Mouse (Mus musculus) brain, adult 2 months (tissue): ENCODE data around the gene Eif3i.

ENCODE experiments used
- DNase-seq: peaks from one replicate; pipeline ENCODE4 v3.0.0; 2011; ENCODE audit warnings: low read depth, low spot score

The Eif3i gene

DNA sequence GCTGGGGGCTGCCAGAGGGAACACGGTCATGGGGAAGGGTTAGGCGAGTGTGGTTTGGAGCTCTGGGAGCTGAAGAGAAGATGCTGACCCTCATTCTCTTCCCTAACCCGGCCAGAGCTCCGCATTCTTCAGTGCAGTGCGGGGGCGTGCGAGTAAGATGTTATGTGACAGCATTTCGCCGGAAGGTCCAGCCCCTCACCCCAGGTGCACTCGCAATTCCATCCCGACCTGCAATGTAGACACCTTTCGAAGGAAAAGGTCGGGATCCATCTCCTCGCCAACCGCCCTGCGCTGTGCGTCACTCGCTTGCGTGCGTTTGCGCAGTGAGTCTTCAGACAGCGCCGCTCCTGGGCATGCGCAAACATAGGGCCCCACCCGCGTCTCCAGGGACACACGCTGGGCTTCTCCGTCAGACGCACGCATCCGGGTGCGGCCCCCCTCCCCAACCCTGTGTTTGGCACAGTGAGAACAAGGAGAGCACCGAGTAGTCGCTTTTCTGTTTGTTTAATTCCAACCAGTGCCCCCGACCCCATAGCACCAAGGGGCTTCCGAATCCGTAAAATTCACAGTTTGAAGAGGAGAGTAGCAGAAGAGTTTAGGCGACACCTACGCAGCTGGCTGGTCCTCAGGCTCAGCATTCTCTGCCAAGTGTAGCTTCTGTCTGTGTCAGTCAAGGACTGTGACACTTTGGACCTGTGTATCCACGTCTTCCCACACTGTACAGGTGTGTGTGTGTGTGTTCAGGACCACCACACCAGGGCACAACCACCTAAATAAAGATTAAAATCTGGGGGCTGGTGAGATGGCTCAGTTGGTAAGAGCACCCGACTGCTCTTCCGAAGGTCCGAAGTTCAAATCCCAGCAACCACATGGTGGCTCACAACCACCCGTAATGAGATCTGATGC, 18.6 kb upstream of the Eif3i start, which contains the start of gene Iqcc:
Gene Iqcc, minus strand, starts transcription at position 314 of the 906 bp plus-strand sequence.
- peak; percentile 98 for DNase-seq

DNA sequence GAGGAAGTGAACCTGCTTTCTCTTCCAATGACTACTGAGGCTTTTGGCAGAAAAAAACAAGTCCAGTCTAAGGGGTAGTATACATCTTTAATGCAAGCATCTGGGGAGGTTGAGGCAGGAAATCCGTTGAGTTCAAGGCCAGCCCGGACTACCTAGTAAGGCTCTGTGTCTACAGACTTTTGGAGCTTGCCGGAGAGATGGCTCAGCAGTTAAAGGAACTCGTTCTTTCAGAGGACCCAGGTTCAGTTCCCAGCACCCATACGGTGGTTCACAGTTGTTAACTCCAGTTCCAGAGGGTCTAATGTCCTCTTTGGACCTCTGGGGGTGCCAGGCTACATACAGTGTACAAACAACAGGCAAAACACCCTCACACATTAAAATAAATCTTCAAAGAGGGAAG, 17.6 kb upstream of the Eif3i start:
- DNase-seq: no peak

- DNase-seq: no peak
Observed at GRCm38 (mm10) chr4:129617121-129617641, 16.7 kb upstream of the Eif3i start.

- no peak for DNase-seq
Observed at GRCm38 (mm10) chr4:129616631-129617030, 16.2 kb upstream of the Eif3i start.

GRCm38 (mm10) chr4:129615801-129616290, 15.4 kb upstream of the Eif3i start:
- peak; percentile 55 for DNase-seq

DNA sequence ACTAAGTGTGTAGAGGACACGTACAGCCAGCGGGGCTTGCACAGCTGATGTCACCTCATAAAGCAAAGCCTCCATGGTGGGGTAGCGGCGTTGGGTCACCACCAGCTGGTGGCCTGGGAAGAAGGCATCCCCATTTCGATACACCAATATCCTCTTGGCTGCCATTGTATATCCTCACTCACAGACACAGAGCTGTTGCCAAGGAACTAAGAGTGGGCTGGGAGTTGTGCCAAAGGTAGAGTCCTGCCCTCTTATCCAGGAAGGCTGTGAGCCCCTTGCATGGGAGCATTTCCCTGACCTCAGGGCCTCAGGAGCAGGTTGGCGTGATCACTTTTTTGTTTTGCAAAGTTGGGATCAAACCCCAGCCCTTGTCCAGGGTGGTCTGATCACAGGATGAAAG, 13.6 kb upstream of the Eif3i start, which contains the start of gene Dcdc2b:
Gene Dcdc2b, minus strand, starts transcription at position 165 of the 400 bp plus-strand sequence.
- no peak for DNase-seq

DNA sequence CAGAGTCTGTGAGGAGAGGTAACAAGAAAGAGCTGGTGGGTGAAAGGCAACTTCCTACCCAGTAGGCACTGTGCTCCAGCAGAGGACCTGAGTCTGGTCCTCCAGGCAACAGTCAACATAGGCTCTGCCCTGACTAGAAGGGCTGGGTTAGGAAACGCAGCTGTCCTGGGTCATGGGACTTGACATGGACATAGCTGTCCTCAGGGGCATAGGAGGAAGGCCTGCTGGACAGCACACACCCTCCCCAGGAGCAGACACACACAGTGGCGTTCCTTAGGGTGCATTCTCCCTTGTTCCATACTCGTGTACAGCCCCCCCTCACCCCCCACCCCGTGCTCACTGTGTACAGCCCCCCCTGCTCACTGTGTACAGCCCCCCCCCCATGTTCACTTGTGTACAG, 10.0 kb upstream of the Eif3i start:
- DNase-seq: no peak

DNA sequence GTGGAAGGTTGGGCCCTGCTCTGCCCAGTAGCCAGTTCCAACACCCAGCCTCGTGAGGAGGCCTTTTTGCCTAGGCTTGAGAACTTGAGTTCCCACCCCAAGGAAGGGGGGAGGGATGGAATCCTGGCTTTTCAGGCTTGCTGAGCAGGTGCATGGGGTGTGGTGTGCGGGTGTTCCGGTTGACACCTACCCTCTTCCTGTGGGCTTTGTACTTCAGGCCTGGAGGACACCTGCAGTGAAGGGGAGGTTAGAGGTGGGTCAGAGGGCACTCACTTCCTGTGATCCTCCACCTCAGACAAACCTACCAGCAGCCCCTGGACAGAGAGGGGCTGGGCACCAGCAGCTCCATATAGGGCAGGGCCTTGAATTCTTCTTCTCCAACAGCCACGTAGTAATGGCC, 9.6 kb upstream of the Eif3i start:
- no peak for DNase-seq

DNA sequence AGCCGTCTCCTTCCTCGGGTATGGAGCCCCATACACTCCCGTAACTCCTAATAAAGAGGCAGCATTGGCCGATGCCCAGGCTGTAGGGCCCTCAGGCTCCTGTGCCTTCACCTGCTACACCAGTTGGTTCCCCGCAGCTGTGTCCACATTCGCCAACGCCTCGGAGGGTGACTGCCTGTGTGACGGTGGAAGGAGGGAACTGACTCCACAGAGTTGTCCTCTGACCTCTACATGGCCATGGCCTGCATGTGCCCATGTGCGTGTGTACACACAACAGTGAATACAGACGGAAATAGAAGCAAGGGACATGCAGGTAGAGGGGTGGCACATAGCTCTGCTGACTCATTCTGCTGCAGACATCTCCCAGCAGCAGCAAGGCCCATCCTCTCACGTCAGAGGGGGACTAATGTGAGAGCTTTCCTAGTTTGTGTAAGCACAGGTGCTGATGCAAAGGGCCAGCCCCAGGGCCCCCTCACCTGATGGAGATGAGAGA, 8.7 kb upstream of the Eif3i start:
- DNase-seq: no peak

GRCm38 (mm10) chr4:129608426-129609025, 8.1 kb upstream of the Eif3i start:
- peak; percentile 96 for DNase-seq

GRCm38 (mm10) chr4:129588865-129589264, 11.6 kb downstream of the Eif3i start:
- DNase-seq: no peak

GRCm38 (mm10) chr4:129586943-129587342, 13.5 kb downstream of the Eif3i start:
- no peak for DNase-seq

DNA sequence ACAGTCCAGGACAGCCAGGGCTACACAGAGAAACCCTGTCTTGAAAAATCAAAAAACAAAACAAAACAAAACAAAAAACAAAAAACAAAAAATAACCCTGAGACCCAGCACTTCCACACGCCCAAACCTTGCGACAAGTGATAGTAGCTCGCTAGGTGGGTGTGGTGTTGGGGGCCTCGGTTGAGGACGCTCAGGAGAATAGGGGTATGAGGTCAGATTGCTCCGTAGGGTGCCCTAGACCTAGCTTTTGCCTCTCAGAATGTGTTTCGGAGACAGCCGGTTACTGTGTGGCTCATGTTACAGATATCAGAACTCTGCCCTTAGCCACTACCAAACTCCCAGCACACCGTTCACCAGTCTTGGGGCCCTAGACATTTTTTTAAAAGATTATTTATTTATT, 14.7 kb downstream of the Eif3i start:
- no peak for DNase-seq

- peak; percentile 77 for DNase-seq
Observed at GRCm38 (mm10) chr4:129584884-129585608, 15.4 kb downstream of the Eif3i start.

DNA sequence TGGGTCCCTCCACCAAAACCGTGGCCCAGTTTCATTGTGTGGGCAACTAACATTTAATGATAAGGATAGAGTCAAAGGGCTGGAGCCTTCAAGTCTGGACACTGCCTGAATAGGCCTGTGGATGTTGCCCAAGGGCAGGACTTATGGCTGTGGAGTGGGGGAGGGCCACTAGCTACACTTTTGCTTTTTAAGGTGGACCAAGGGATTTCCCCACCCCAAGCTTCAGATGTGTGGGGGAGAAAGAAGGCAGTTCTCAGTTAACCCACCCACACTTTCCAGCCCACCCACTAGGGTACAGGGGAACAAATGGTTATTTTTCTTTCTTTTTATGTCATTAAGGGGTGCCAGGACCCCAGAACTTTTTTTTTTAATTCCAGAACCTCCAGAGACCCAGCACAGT, 16.1 kb downstream of the Eif3i start:
- DNase-seq: no peak

DNA sequence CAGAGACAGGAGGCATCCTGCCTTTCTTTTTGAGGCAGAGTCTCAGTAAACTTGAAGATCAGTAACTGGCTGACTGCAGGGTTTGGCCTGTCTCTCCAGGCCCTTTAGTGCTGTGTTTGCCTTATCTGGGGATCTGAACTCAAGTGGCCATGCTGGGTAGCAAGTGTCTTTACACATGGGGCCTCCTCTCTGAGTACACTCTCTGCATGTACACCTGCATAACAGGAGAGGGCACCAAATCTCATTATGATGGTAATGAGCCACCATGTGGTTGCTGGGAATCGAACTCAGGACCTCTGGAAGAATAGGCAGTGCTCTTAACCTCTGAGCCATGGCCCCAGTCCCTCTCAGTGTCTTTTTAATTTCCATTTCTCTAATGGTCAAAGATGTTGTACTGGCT, 18.2 kb downstream of the Eif3i start:
- DNase-seq: no peak

- DNase-seq: peak; percentile 79
Observed at GRCm38 (mm10) chr4:129580347-129580746, 20.1 kb downstream of the Eif3i start.

- peak; percentile 28 for DNase-seq
Observed at GRCm38 (mm10) chr4:129578466-129578865, 22.0 kb downstream of the Eif3i start, which contains the start of gene Fam167b. Fam167b (minus strand) TSS chr4:129578549.

DNA sequence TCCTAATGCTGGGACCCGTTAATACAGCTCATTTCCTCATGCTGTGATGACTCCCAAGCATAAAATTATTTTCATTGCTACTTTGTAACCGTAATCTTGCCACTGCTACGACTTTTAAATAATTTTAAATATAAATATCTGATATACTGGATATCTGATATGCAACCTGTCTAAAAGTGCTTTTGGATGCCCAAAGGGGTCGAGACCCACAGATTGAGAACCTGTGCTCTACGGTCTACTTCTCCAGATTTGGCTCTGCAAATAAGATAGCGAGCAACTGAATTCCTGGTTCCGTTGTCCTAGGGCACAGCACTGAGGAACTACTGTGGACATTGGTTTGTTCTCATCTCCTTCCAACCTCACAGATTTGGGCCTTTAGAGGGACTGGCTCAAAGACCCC, 22.8 kb downstream of the Eif3i start:
- no peak for DNase-seq

DNA sequence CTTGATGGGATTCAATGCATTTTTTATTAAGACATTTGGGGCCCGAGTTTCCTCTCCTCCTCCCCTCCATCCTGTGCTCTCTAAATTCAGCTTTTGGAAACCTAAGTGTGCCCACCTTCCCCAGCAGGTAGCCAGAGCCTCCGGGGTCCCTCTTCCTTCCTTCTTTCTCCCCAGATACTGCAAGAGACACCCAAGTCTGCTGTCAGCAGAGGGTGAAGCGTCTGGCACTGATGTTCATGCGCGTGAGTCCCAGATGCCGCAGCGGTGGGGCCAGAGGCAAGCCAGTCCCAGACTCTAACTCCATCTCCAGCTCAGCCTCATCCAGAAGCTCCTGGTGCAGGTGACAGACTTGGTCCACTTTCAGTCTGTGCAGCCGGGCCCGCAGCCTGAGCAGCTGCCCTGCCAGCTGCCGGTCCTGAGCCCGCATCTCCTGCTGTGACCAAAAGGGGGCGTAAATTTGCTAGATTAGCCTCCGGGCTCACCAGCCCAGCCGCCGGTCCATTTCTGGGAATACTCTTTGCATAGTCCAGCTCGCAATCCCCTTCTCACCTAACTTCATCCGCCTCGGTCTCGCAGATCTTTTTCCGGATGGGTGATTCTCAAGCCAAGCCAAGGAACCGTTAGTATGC, 23.5 kb downstream of the Eif3i start:
- DNase-seq: peak; percentile 56
